Mouse (Mus musculus): Measurements from ENCODE around the gene Haghl.
"Not testable (repeated sequence)": the region's sequence is repeated elsewhere in the genome, so short reads cannot be mapped to it uniquely, and the experiment has no call there.

Haghl gene

GRCm38 (mm10) chr17:25818851-25819780 lies 33.6 kb upstream of the Haghl start:
- DNase-seq (ENCODE audit: extremely low spot score, low spot score) = no peak

- no peak for DNase-seq (ENCODE audit: extremely low spot score, low spot score)
Measured at GRCm38 (mm10) chr17:25817662-25818061, 32.2 kb upstream of the Haghl start.

- DNase-seq (ENCODE audit: extremely low spot score, low spot score) = peak; percentile 93
Measured at GRCm38 (mm10) chr17:25813471-25813870, 28.0 kb upstream of the Haghl start.

DNA sequence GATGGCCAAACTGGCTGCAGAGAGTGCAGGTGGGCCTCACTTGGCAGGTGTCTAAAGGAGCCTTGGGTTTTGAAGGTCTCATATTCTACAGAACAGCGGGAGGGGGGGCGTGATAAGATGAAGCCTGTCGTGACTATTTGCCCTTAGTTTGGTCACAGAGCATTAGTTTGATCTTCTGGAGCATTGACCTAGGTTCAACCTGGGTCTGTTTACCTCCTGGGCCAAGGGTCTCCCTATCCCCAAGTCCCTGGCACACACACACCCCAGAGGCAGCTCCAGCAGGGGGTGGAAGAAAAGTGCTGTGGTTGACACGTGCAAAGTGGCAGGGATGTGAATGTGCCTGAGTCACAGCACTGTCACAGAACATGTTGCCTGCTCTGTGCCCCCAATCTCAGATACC lies 25.4 kb upstream of the Haghl start:
- DNase-seq (ENCODE audit: extremely low spot score, low spot score) = no peak

DNA sequence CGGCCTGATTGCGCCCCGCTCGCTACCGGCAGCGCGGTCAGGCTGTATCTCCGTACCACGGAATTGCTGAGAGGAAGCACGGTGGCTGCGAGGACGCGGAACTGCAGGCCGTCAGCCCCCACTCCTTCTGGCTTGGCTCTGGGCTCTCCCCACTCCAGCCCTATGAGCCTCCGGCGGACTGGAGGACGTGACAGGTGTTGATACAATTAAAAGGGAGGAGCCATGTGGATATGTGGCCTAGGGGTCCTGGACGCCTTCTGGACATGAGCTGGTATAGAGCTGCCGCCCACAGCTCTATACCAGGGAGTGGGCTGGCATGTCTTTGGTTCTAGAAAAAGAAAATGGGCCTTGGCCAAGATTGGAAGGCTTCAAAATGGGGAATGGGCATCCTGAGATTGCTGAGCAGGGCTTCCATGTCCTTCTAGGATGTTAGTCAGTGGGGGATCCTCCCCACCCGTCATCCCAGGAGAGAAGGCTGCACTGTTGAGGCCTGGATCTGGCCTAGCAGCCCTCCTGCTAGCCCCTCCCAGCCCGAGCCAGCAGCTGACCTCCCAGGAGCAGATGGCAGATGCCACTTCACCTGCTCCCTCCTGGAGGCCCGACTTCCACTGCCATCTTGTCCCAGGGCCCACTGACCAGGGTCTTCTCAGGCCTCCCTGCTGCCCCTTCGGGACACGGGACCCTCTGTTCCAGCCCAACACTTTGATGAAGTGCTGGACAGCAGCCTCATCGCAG lies 24.3 kb upstream of the Haghl start:
- no peak for DNase-seq (ENCODE audit: extremely low spot score, low spot score)

GRCm38 (mm10) chr17:25808789-25809605 lies 23.5 kb upstream of the Haghl start, which contains the start of gene Fbxl16:
Gene Fbxl16 (plus strand): TSS chr17:25809085.
- DNase-seq (ENCODE audit: extremely low spot score, low spot score) = peak; percentile 83

GRCm38 (mm10) chr17:25808028-25808427 lies 22.6 kb upstream of the Haghl start:
- no peak for DNase-seq (ENCODE audit: extremely low spot score, low spot score)

GRCm38 (mm10) chr17:25807452-25807851 lies 22.0 kb upstream of the Haghl start:
- not testable (repeated sequence) for DNase-seq (ENCODE audit: extremely low spot score, low spot score)

DNA sequence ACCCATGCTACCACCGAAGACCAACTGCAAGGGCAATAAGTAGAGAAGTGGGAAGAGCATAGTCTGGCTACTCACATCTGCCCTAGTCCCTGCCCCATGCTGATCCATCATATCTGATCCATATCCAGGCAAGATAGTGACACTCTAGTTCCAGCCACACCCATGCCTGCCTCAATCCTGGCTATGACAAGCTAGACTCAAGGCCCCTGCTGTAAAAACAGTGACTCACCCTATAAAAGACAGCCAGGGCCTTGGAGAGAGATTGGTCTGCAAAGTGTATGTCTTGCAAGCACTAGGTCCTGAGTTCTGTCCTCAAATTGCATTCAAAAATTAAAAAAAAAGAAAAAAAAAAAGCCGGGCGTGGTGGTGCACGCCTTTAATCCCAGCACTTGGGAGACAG lies 21.0 kb upstream of the Haghl start:
- no peak for DNase-seq (ENCODE audit: extremely low spot score, low spot score)

GRCm38 (mm10) chr17:25802825-25803517 lies 17.5 kb upstream of the Haghl start:
- DNase-seq (ENCODE audit: extremely low spot score, low spot score) = peak; percentile 86

GRCm38 (mm10) chr17:25801029-25801428 lies 15.6 kb upstream of the Haghl start:
- peak; percentile 65 for DNase-seq (ENCODE audit: extremely low spot score, low spot score)

- DNase-seq (ENCODE audit: extremely low spot score, low spot score) = peak; percentile 93
Measured at GRCm38 (mm10) chr17:25796951-25797369, 11.5 kb upstream of the Haghl start, which contains the start of gene Metrn. Gene Metrn (minus strand): TSS chr17:25797136.

DNA sequence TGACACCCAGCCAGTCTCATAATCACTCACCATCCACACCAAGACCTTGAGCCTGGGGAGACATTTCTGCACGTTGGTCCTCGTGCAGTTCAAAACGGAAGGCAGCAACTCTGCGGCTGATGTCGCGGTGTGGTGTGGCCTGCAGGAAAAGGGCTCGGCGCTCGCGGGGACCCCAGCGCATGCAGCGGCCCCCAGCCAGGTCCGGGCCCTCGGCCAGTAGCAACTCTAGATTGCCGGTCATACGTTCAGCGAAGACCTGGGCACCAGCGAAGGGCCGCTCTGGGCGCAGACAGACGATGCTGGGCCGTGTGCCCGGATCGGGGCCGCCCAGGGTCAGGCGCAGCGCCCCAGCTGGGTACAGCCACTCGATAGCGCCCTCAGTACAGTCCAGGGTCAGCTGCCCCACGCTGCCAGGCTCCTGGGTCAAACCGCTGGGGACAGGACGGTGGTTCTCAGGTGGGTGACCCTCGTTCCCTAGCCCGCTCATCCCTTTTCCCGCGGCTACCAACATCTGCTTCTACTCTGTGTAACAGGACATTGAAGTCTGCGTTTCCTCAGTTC lies 10.8 kb upstream of the Haghl start:
- peak; percentile 55 for DNase-seq (ENCODE audit: extremely low spot score, low spot score)

DNA sequence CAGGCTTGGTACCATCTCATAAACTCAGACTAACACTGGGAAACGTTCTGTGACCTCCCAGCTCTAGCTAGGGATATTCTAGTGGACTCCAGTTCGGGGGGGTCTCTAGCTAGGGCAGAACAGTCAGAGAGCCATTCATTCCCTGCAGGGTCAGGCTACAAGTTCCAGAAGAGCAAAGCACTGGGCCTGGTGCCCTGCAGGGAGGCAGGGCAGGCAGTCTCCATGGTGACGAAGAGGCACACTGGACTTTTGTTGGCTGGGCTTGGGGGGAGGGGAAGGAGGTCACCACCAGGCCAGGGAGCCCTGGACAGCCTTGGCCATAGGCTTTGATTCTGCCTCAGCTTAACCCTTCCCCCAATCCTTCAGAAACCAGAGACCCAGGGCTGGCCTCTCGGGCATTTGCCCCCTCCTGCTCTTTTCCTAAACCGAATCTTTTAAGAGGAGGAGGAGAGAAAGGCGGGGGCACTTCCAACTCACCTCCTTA lies 10.2 kb upstream of the Haghl start, which contains the start of gene AC134908.4:
AC134908.4 (minus strand) TSS at position 51 of the 484 bp plus-strand sequence.
- DNase-seq (ENCODE audit: extremely low spot score, low spot score) = peak; percentile 88

GRCm38 (mm10) chr17:25794998-25795397 lies 9.5 kb upstream of the Haghl start:
- DNase-seq (ENCODE audit: extremely low spot score, low spot score) = no peak

DNA sequence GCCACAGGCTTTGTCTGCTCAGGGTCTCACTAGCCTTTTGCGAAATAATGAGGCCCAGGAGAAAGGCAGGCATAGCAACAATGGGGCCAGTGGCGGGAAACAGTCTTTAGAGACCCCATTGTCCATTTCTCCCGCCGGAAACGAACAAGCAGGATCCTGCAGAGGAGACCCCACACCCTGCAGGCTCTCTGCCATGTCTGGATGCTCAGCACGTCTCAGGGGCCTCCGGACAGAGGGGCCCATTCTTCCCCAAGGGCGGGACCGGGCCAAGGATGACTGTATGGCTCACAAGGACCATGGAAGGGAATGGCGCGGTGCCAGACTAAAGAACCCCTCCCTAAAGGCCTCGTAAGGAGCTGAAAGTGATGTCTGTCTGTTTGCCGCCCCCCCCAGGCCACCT lies 8.7 kb upstream of the Haghl start:
- DNase-seq (ENCODE audit: extremely low spot score, low spot score) = peak; percentile 49

- peak; percentile 74 for DNase-seq (ENCODE audit: extremely low spot score, low spot score)
Measured at GRCm38 (mm10) chr17:25792615-25793014, 7.1 kb upstream of the Haghl start, which contains the start of gene Fam173a. Gene Fam173a (minus strand): TSS chr17:25792901.

- peak; percentile 89 for DNase-seq (ENCODE audit: extremely low spot score, low spot score)
Measured at GRCm38 (mm10) chr17:25791843-25792527, 6.5 kb upstream of the Haghl start.

DNA sequence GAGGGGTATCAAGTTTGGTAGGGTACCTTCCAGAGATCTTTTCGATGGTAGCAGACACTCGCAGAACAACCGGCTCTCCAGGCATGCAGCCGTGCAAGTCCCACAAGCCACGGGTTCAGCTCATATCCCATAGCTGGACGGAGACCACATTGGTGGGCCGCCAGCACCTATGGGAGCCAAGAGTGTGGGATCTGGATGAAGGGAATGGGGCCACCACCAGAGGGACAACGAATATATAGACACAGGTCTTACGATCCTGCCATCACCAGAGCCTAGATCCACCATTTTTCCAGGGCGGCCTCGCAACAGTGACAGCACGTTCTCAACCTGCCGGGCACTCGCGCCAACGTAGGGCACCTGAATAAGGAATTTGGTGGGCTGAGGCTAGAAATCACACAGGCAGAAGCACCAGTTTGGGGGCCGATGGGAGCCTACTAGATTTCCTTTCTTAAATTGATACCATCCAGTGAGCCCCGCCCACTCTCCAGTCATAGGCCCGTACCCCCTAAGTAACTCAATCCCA lies 5.9 kb upstream of the Haghl start:
- peak; percentile 35 for DNase-seq (ENCODE audit: extremely low spot score, low spot score)
